Mouse (Mus musculus) limb, embryonic 12.5 days (tissue): ENCODE results near the gene Stxbp4. TPM values are rescaled to one million over a fixed set of nuclear protein-coding genes. Genes with fewer than 3 reads are reported as not detected.
A peak's percentile ranks its signal among the peaks of the same experiment; 100 is the strongest.

ENCODE experiments used
- ATAC-seq: fragments of 200-750 bp; cut with Nextera tagmentation; 2 replicates; pipeline ENCODE4 v1.8.0; 2017; ENCODE audit warnings: low read depth, moderate TSS enrichment; ENCODE audit not compliant: insufficient number of reproducible peaks, insufficient read depth, low FRiP score, low TSS enrichment
- H3K27ac ChIP-seq: fragments of 300-500 bp; sonication (generic); 2 replicates; pipeline ENCODE4 v1.5.1; 2016; ENCODE audit warnings: mild to moderate bottlenecking, moderate library complexity
- H3K27me3 ChIP-seq: fragments of 300-500 bp; sonication (generic); 2 replicates; pipeline ENCODE4 v1.6.1; 2016; ENCODE audit warnings: mild to moderate bottlenecking, moderate library complexity
- H3K36me3 ChIP-seq: fragments of 300-500 bp; sonication (generic); 2 replicates; pipeline ENCODE4 v1.6.1; 2016; ENCODE audit warnings: mild to moderate bottlenecking, moderate library complexity
- H3K4me1 ChIP-seq: fragments of 300-500 bp; sonication (generic); replicated peaks from 2 replicates; pipeline ENCODE4 v1.6.1; 2016
- H3K4me2 ChIP-seq: fragments of 300-500 bp; sonication (generic); 2 replicates; pipeline ENCODE4 v1.6.1; 2016; ENCODE audit warnings: mild to moderate bottlenecking, moderate library complexity
- H3K4me3 ChIP-seq: fragments of 300-500 bp; sonication (generic); replicated peaks from 2 replicates; pipeline ENCODE4 v1.5.1; 2016; ENCODE audit warnings: mild to moderate bottlenecking
- H3K9ac ChIP-seq: fragments of 300-500 bp; sonication (generic); replicated peaks from 2 replicates; pipeline ENCODE4 v1.6.1; 2016; ENCODE audit warnings: mild to moderate bottlenecking, moderate library complexity
- H3K9me3 ChIP-seq: fragments of 300-500 bp; sonication (generic); 2 replicates; pipeline ENCODE4 v1.6.1; 2016; ENCODE audit warnings: mild to moderate bottlenecking, moderate library complexity
- WGBS: fragments of 180-500 bp; shearing (Covaris S2); methylation state at CpG from one replicate; pipeline ENCODE4 v1.1.7; 2016; 5-methylcytosine and 5-hydroxymethylcytosine counted together
- polyA plus RNA-seq: library from polyadenylated mRNA; unstranded; fragments of >200 nt; fragmentation: Nextera tagmentation; extraction: Ambion mirVana; gene quantifications from 2 replicates; pipeline ENCODE4 v1.2.1, GENCODE M21; 2016

The Stxbp4 gene
- polyA plus RNA-seq, 1 experiment from 2014 or later, result 43.5 TPM

- H3K27me3 ChIP-seq, result no peaks in the 10 kb centered on the region
Measured at GRCm38 (mm10) chr11:90666916-90667315, 29.0 kb upstream of the Stxbp4 start.

GRCm38 (mm10) chr11:90666144-90666757, 28.4 kb upstream of the Stxbp4 start:
- Histone ChIP-seq H3K4me3 (no peak overlapping the region), H3K9ac (no peak overlapping the region), H3K27ac (peak overlapping the region; percentile 78; the same call in 1 of the 2 replicates), H3K4me2 (no peak overlapping the region), H3K4me1 (peaks cover 27% of the 10 kb centered on the region), H3K9me3 (no peaks in the 10 kb centered on the region), H3K27me3 (no peaks in the 10 kb centered on the region), H3K36me3 (no peaks in the 10 kb centered on the region)
- no peak for ATAC-seq
- 62% methylated on average over 3 of the region's 3 CpGs for WGBS

More at GRCm38 (mm10) chr11:90666916-90667315, 29.0 kb upstream of the Stxbp4 start:
- Histone ChIP-seq H3K9ac (no peak overlapping the region), H3K4me1 (peaks cover 27% of the 10 kb centered on the region), H3K9me3 (no peaks in the 10 kb centered on the region), H3K36me3 (no peaks in the 10 kb centered on the region), H3K4me3 (no peak overlapping the region), H3K4me2 (no peak overlapping the region), H3K27ac (no peak overlapping the region)
- WGBS, result 85% methylated on average over 4 of the region's 4 CpGs
- ATAC-seq, result no peak

GRCm38 (mm10) chr11:90665161-90665560, 27.3 kb upstream of the Stxbp4 start:
- WGBS, result 2% methylated on average over 6 of the region's 6 CpGs
- peak; percentile 62 for ATAC-seq
- Histone ChIP-seq H3K36me3 (no peaks in the 10 kb centered on the region), H3K27me3 (no peaks in the 10 kb centered on the region), H3K4me2 (peak overlapping the region; percentile 31), H3K4me3 (no peak overlapping the region), H3K27ac (peak overlapping the region; percentile 78), H3K9ac (no peak overlapping the region), H3K9me3 (no peaks in the 10 kb centered on the region), H3K4me1 (peaks cover 27% of the 10 kb centered on the region)

GRCm38 (mm10) chr11:90664345-90664986, 26.6 kb upstream of the Stxbp4 start:
- H3K9me3 ChIP-seq, result no peaks in the 10 kb centered on the region
- H3K9ac ChIP-seq, result no peak overlapping the region
- H3K4me3 ChIP-seq, result no peak overlapping the region
- H3K4me2 ChIP-seq, result peak overlapping the region; percentile 31
- peak overlapping the region; percentile 78 for H3K27ac ChIP-seq
- 0 out of 2 replicates have a peak, but pooled peaks have one; percentile 47 for ATAC-seq
- WGBS, result 4% methylated on average over 8 of the region's 8 CpGs
- peaks cover 27% of the 10 kb centered on the region for H3K4me1 ChIP-seq
- H3K27me3 ChIP-seq, result no peaks in the 10 kb centered on the region
- H3K36me3 ChIP-seq, result no peaks in the 10 kb centered on the region

- Histone ChIP-seq H3K36me3 (no peaks in the 10 kb centered on the region), H3K4me3 (no peak overlapping the region), H3K9ac (no peak overlapping the region), H3K4me1 (peaks cover 27% of the 10 kb centered on the region), H3K27me3 (no peaks in the 10 kb centered on the region), H3K4me2 (0 out of 2 replicates have a peak overlapping the region, but pooled peaks have one; percentile 31), H3K27ac (peak overlapping the region; percentile 78; the same call in 1 of the 2 replicates), H3K9me3 (no peaks in the 10 kb centered on the region)
- WGBS, result 36% methylated on average over 5 of the region's 5 CpGs
- ATAC-seq, result no peak
Measured at GRCm38 (mm10) chr11:90663618-90664297, 25.9 kb upstream of the Stxbp4 start.

GRCm38 (mm10) chr11:90663052-90663451, 25.2 kb upstream of the Stxbp4 start:
- Histone ChIP-seq H3K9ac (no peak overlapping the region), H3K4me3 (no peak overlapping the region), H3K36me3 (no peaks in the 10 kb centered on the region), H3K27me3 (no peaks in the 10 kb centered on the region), H3K27ac (no peak overlapping the region), H3K9me3 (no peaks in the 10 kb centered on the region), H3K4me2 (no peak overlapping the region), H3K4me1 (peaks cover 27% of the 10 kb centered on the region)
- ATAC-seq, result no peak
- 56% methylated on average over 3 of the region's 3 CpGs for WGBS

- H3K27ac ChIP-seq, result no peak overlapping the region
- H3K4me3 ChIP-seq, result no peak overlapping the region
- H3K4me2 ChIP-seq, result no peak overlapping the region
- no peak overlapping the region for H3K9ac ChIP-seq
- no peaks in the 10 kb centered on the region for H3K36me3 ChIP-seq
- no peaks in the 10 kb centered on the region for H3K27me3 ChIP-seq
- WGBS, result 38% methylated on average over 4 of the region's 4 CpGs
- peaks cover 19% of the 10 kb centered on the region for H3K4me1 ChIP-seq
- ATAC-seq, result no peak
- no peaks in the 10 kb centered on the region for H3K9me3 ChIP-seq
Measured at GRCm38 (mm10) chr11:90660662-90661061, 22.8 kb upstream of the Stxbp4 start.

- H3K27me3 ChIP-seq, result no peaks in the 10 kb centered on the region
- H3K9ac ChIP-seq, result no peak overlapping the region
- H3K36me3 ChIP-seq, result no peaks in the 10 kb centered on the region
- WGBS, result 93% methylated on average over 12 of the region's 12 CpGs
- H3K27ac ChIP-seq, result no peak overlapping the region
- no peaks in the 10 kb centered on the region for H3K4me1 ChIP-seq
- no peak for ATAC-seq
- H3K4me2 ChIP-seq, result no peak overlapping the region
- no peaks in the 10 kb centered on the region for H3K9me3 ChIP-seq
- no peak overlapping the region for H3K4me3 ChIP-seq
Measured at GRCm38 (mm10) chr11:90657527-90657926, 19.6 kb upstream of the Stxbp4 start.

- WGBS, result 93% methylated on average over 4 of the region's 4 CpGs
- peaks cover 30% of the 10 kb centered on the region for H3K36me3 ChIP-seq
Measured at GRCm38 (mm10) chr11:90652603-90653002, 14.7 kb upstream of the Stxbp4 start.

GRCm38 (mm10) chr11:90650231-90650885, 12.5 kb upstream of the Stxbp4 start:
- no peak overlapping the region for H3K4me3 ChIP-seq
- no peak overlapping the region for H3K4me2 ChIP-seq
- ATAC-seq, result no peak
- no peaks in the 10 kb centered on the region for H3K27me3 ChIP-seq
- peaks cover 48% of the 10 kb centered on the region for H3K36me3 ChIP-seq
- H3K9ac ChIP-seq, result no peak overlapping the region
- no peaks in the 10 kb centered on the region for H3K9me3 ChIP-seq
- H3K27ac ChIP-seq, result no peak overlapping the region
- H3K4me1 ChIP-seq, result no peaks in the 10 kb centered on the region
- WGBS, result 80% methylated on average over 9 of the region's 9 CpGs

More at GRCm38 (mm10) chr11:90652603-90653002, 14.7 kb upstream of the Stxbp4 start:
- Histone ChIP-seq H3K9ac (no peak overlapping the region), H3K4me3 (no peak overlapping the region), H3K27me3 (no peaks in the 10 kb centered on the region), H3K4me1 (no peaks in the 10 kb centered on the region), H3K9me3 (no peaks in the 10 kb centered on the region), H3K4me2 (no peak overlapping the region), H3K27ac (no peak overlapping the region)
- no peak for ATAC-seq

GRCm38 (mm10) chr11:90649777-90650176, 11.9 kb upstream of the Stxbp4 start:
- Histone ChIP-seq H3K9ac (no peak overlapping the region), H3K4me1 (no peaks in the 10 kb centered on the region), H3K9me3 (no peaks in the 10 kb centered on the region), H3K27ac (no peak overlapping the region), H3K4me3 (no peak overlapping the region), H3K36me3 (peaks cover 54% of the 10 kb centered on the region), H3K4me2 (no peak overlapping the region), H3K27me3 (no peaks in the 10 kb centered on the region)
- WGBS, result 83% methylated on average over 6 of the region's 6 CpGs
- ATAC-seq, result no peak
